Mouse (Mus musculus) forebrain, embryonic 12.5 days (tissue): ENCODE results near the gene Kctd10. TPM values are rescaled to one million over a fixed set of nuclear protein-coding genes. Genes with fewer than 3 reads are reported as not detected.

ENCODE experiments used
- ATAC-seq: fragments of 200-750 bp; cut with Nextera tagmentation; 2 replicates; pipeline ENCODE4 v1.8.0; 2017; ENCODE audit warnings: moderate TSS enrichment; ENCODE audit not compliant: low FRiP score
- H3K27ac ChIP-seq: fragments of 300-500 bp; sonication (generic); 2 replicates; pipeline ENCODE4 v1.5.1; 2016; ENCODE audit warnings: mild to moderate bottlenecking
- H3K27me3 ChIP-seq: fragments of 300-500 bp; sonication (generic); 2 replicates; pipeline ENCODE4 v1.6.1; 2016; ENCODE audit warnings: mild to moderate bottlenecking
- H3K36me3 ChIP-seq: fragments of 300-500 bp; sonication (generic); replicated peaks from 2 replicates; pipeline ENCODE4 v1.6.1; 2016; ENCODE audit warnings: mild to moderate bottlenecking
- H3K4me1 ChIP-seq: fragments of 300-500 bp; sonication (generic); 2 replicates; pipeline ENCODE4 v1.6.1; 2016
- H3K4me2 ChIP-seq: fragments of 300-500 bp; sonication (generic); 2 replicates; pipeline ENCODE4 v1.6.1; 2016; ENCODE audit warnings: mild to moderate bottlenecking, moderate library complexity
- H3K4me3 ChIP-seq: fragments of 300-500 bp; sonication (generic); replicated peaks from 2 replicates; pipeline ENCODE4 v1.5.1; 2016; ENCODE audit warnings: mild to moderate bottlenecking
- H3K9ac ChIP-seq: fragments of 300-500 bp; sonication (generic); 2 replicates; pipeline ENCODE4 v1.6.1; 2016; ENCODE audit warnings: mild to moderate bottlenecking
- H3K9me3 ChIP-seq: fragments of 300-500 bp; sonication (generic); 2 replicates; pipeline ENCODE4 v1.6.1; 2016
- WGBS: fragments of 180-500 bp; shearing (Covaris S2); methylation state at CpG from one replicate; pipeline ENCODE4 v1.1.7; 2016; 5-methylcytosine and 5-hydroxymethylcytosine counted together
- polyA plus RNA-seq: library from polyadenylated mRNA; unstranded; fragments of >200 nt; fragmentation: Nextera tagmentation; extraction: Ambion mirVana; gene quantifications from 2 replicates; pipeline ENCODE4 v1.2.1, GENCODE M21; 2016

Kctd10 gene
- 93.1 and 94.6 TPM in 2 replicates for polyA plus RNA-seq

GRCm38 (mm10) chr5:114380209-114381012 is at the start of gene Kctd10, which contains the start of gene Ube3b:
Kctd10 (minus strand) TSS chr5:114380508.
Ube3b (plus strand) TSS chr5:114380607.
- H3K9ac ChIP-seq = peak within 1 kb of the TSS; percentile 91
- H3K36me3 ChIP-seq = peaks cover 28% of the 10 kb centered on the region
- peak within 1 kb of the TSS; percentile 80 for H3K4me3 ChIP-seq
- peak; percentile 96 for ATAC-seq
- H3K9me3 ChIP-seq = no peaks in the 10 kb centered on the region
- peaks cover 42% of the 10 kb centered on the region for H3K4me1 ChIP-seq
- H3K27me3 ChIP-seq = no peaks in the 10 kb centered on the region
- H3K27ac ChIP-seq = peak within 1 kb of the TSS; percentile 85
- H3K4me2 ChIP-seq = peak within 1 kb of the TSS; percentile 87
- WGBS = under 1% methylated on average over 73 of the region's 74 CpGs

- H3K4me1 ChIP-seq = peaks cover 6% of the 10 kb centered on the region; the same call in 1 of the 2 replicates
- no peaks in the 10 kb centered on the region for H3K27me3 ChIP-seq
- H3K36me3 ChIP-seq = 0 out of 2 replicates have a peak, but pooled peaks cover 8% of the 10 kb centered on the region
- H3K4me2 ChIP-seq = no peak overlapping the region
- no peaks in the 10 kb centered on the region for H3K9me3 ChIP-seq
- no peak overlapping the region for H3K27ac ChIP-seq
- WGBS = 83% methylated on average over 7 of the region's 7 CpGs
- no peak overlapping the region for H3K4me3 ChIP-seq
- no peak for ATAC-seq
- no peak overlapping the region for H3K9ac ChIP-seq
Measured at GRCm38 (mm10) chr5:114429781-114430180, 49.5 kb upstream of the Kctd10 start.

GRCm38 (mm10) chr5:114428621-114429020 is 48.3 kb upstream of the Kctd10 start:
- H3K4me3 ChIP-seq = no peak overlapping the region
- WGBS = 82% methylated on average over 18 of the region's 18 CpGs
- ATAC-seq = no peak
- H3K27ac ChIP-seq = no peak overlapping the region
- no peaks in the 10 kb centered on the region for H3K27me3 ChIP-seq
- no peak overlapping the region for H3K4me2 ChIP-seq
- H3K36me3 ChIP-seq = no peaks in the 10 kb centered on the region
- no peaks in the 10 kb centered on the region for H3K9me3 ChIP-seq
- H3K4me1 ChIP-seq = peaks cover 9% of the 10 kb centered on the region; the same call in 1 of the 2 replicates
- no peak overlapping the region for H3K9ac ChIP-seq

DNA sequence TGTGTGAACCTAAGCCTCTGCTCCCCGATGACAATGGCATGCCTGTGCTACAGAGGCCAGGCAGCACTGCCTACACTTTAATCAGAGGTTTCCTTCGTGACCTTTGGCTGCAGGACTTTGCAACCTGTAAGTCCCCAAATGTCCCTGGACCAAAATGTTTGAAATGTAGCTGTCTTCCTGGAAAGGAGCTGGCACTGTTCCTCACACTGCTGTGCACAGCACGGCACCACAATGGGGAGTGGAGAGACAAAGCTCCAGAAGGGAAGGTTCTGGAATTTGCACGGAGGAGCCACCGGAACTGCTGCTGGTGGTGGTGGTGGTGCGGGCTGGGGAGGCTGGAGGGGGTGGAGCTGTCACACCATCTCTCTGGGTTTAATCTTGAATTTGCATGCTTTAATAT is 46.4 kb upstream of the Kctd10 start:
- H3K9me3 ChIP-seq = no peaks in the 10 kb centered on the region
- H3K36me3 ChIP-seq = no peaks in the 10 kb centered on the region
- 0 out of 2 replicates have a peak overlapping the region, but pooled peaks have one; percentile 43 for H3K27ac ChIP-seq
- H3K4me3 ChIP-seq = no peak overlapping the region
- H3K4me2 ChIP-seq = no peak overlapping the region
- H3K27me3 ChIP-seq = no peaks in the 10 kb centered on the region
- WGBS = 70% methylated on average over 6 of the region's 6 CpGs
- ATAC-seq = no peak
- H3K9ac ChIP-seq = no peak overlapping the region
- peaks cover 11% of the 10 kb centered on the region; the same call in 1 of the 2 replicates for H3K4me1 ChIP-seq

DNA sequence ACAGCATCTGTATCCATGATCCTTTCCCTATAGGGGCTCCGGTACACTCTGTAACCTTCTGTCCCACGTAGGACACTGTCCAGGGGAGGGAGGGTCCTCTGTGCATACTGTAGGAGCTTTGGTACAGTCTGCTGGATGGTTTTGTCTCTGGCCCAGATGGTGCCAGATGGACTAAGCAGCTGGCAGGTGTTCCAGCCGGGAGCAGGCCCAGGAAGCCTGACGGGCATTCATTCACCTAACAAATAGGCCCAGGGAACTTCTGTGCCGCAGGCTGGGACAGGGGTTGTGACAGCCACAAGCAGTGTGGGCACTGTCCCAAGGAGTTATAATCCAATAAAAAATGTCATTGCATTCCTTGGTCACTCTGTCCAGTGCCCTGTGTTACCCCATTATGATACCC is 43.7 kb upstream of the Kctd10 start:
- Histone ChIP-seq H3K27ac (no peak overlapping the region), H3K4me1 (peaks cover 4% of the 10 kb centered on the region; the same call in 1 of the 2 replicates), H3K4me2 (no peak overlapping the region), H3K36me3 (peaks cover 24% of the 10 kb centered on the region), H3K9ac (0 out of 2 replicates have a peak overlapping the region, but pooled peaks have one; percentile 1), H3K9me3 (no peaks in the 10 kb centered on the region), H3K4me3 (no peak overlapping the region), H3K27me3 (no peaks in the 10 kb centered on the region)
- no peak for ATAC-seq
- WGBS = 76% methylated on average over 5 of the region's 5 CpGs

- no peak overlapping the region for H3K9ac ChIP-seq
- peaks cover 37% of the 10 kb centered on the region for H3K36me3 ChIP-seq
- peaks cover 4% of the 10 kb centered on the region; the same call in 1 of the 2 replicates for H3K4me1 ChIP-seq
- H3K4me3 ChIP-seq = no peak overlapping the region
- no peak for ATAC-seq
- no peaks in the 10 kb centered on the region for H3K27me3 ChIP-seq
- H3K4me2 ChIP-seq = no peak overlapping the region
- WGBS = 63% methylated on average over 5 of the region's 5 CpGs
- H3K27ac ChIP-seq = no peak overlapping the region
- H3K9me3 ChIP-seq = no peaks in the 10 kb centered on the region
Measured at GRCm38 (mm10) chr5:114422591-114422990, 42.3 kb upstream of the Kctd10 start.

GRCm38 (mm10) chr5:114421561-114422298 is 41.4 kb upstream of the Kctd10 start:
- WGBS = 82% methylated on average over 11 of the region's 11 CpGs
- H3K27ac ChIP-seq = no peak overlapping the region

DNA sequence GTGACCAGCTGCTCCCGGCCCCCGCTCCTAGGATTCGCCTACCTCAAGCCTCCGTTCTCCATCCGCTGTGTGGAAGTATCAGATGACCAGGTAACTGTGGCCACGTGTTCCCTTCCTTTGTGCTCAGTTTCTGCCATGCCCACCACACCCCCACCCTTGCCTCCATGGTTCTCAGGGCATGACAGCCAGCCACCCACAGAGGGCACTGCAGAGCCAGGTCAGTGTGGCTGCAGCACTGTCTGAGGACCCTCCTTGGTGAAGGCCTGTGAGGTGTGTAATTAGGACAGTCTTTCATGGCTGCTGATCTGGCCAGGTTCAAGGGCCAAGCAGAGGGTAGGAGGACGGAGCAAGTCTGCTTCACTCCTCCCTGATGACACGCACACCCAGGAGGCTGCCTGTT is 38.2 kb upstream of the Kctd10 start:
- 82% methylated on average over 8 of the region's 8 CpGs for WGBS
- no peak overlapping the region for H3K4me2 ChIP-seq
- H3K9me3 ChIP-seq = no peaks in the 10 kb centered on the region
- no peak overlapping the region for H3K27ac ChIP-seq
- no peaks in the 10 kb centered on the region for H3K27me3 ChIP-seq
- no peak overlapping the region for H3K9ac ChIP-seq
- peaks cover under 1% of the 10 kb centered on the region; the same call in 1 of the 2 replicates for H3K4me1 ChIP-seq
- peaks cover 78% of the 10 kb centered on the region for H3K36me3 ChIP-seq
- ATAC-seq = peak; percentile 55
- no peak overlapping the region for H3K4me3 ChIP-seq

More at GRCm38 (mm10) chr5:114421561-114422298, 41.4 kb upstream of the Kctd10 start:
- Histone ChIP-seq H3K36me3 (peaks cover 46% of the 10 kb centered on the region), H3K4me1 (peaks cover 4% of the 10 kb centered on the region; the same call in 1 of the 2 replicates), H3K27me3 (no peaks in the 10 kb centered on the region), H3K9ac (no peak overlapping the region), H3K4me2 (no peak overlapping the region), H3K4me3 (no peak overlapping the region), H3K9me3 (no peaks in the 10 kb centered on the region)
- no peak for ATAC-seq

DNA sequence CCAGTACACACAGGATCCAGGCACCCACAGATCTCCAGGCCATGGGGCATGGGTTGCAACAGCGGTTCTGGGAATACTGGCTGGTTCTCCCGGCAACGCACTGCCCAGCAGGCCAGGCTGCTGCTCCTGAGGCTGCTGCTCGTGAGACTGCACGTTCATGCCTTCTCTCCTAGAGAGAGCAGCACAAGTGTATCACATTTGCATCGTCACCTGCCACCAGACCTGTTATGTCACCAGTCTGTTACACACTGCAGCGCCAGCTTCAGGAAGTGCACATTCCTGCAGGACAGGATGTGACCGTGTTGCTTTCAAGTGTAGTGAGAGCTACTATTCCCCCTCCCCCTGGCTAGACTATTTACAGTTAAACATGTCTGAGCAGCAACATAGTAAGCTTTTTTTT is 36.5 kb upstream of the Kctd10 start:
- Histone ChIP-seq H3K27me3 (no peaks in the 10 kb centered on the region), H3K9ac (no peak overlapping the region), H3K4me1 (no peaks in the 10 kb centered on the region), H3K9me3 (no peaks in the 10 kb centered on the region), H3K36me3 (peaks cover 95% of the 10 kb centered on the region), H3K27ac (no peak overlapping the region), H3K4me2 (no peak overlapping the region), H3K4me3 (no peak overlapping the region)
- 94% methylated on average over 8 of the region's 8 CpGs for WGBS
- ATAC-seq = no peak

DNA sequence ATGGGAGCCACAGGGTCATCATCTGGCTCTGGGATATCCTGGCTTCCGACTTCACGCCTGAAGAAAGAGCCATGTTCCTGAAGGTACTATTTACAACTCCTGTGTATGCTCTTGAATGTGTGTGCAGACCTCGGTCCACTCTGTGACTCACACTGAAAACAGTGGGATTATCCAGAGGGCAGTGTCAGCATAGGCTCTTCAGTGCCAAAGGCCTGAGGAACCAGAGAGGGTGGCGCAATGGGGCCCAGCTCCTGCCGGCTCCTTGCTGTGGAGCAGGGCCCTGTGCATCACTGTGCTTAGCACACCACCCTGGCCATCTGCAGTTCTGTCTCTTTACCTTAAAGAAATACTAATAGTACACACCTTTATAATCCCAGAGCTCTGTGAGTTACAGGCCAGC is 35.3 kb upstream of the Kctd10 start:
- no peak overlapping the region for H3K4me3 ChIP-seq
- no peaks in the 10 kb centered on the region for H3K9me3 ChIP-seq
- H3K36me3 ChIP-seq = peaks cover 100% of the 10 kb centered on the region
- H3K4me1 ChIP-seq = no peaks in the 10 kb centered on the region
- ATAC-seq = no peak
- H3K27ac ChIP-seq = no peak overlapping the region
- WGBS = 95% methylated on average over 5 of the region's 5 CpGs
- no peak overlapping the region for H3K4me2 ChIP-seq
- H3K27me3 ChIP-seq = no peaks in the 10 kb centered on the region
- no peak overlapping the region for H3K9ac ChIP-seq

DNA sequence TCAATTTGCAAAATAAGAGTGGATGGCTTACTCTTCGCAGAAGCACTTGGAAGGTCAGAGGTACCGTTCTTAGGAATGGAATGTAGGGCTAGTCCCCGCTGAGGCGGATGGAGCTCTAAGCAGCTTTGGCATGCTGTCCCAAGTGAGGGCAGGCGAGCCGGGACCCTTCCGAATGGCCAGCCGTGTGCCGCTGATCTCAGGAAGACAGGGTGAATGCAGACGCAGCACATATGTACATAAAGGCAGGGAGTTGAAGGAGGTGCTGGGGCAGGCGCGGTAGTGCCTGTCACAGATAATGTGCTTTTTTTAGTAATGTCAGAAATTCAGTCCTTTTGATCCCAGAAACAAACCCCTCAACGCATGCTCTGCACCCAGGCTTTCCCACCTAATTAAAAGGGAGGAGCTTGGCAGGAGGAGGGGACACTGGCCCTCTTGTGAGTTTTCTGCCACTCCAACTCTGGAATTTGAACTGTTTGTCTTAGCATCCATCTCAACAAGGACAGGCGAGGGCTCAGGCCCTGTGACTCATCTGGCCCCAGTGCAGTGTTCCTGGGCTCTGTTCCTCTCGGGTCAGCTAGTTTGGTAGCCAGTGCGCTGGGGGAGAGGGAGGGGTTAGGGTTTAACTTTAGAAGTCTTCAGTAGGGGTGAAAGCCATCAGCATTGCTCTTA is 32.9 kb upstream of the Kctd10 start:
- Histone ChIP-seq H3K4me3 (no peak overlapping the region), H3K36me3 (peaks cover 100% of the 10 kb centered on the region), H3K27me3 (no peaks in the 10 kb centered on the region), H3K27ac (no peak overlapping the region), H3K9ac (no peak overlapping the region), H3K9me3 (no peaks in the 10 kb centered on the region), H3K4me2 (no peak overlapping the region), H3K4me1 (no peaks in the 10 kb centered on the region)
- ATAC-seq = no peak
- WGBS = 87% methylated on average over 16 of the region's 16 CpGs
